Mouse (Mus musculus) B cell, adult 62 days (primary cell): Measurements from ENCODE around the gene Chrdl1. TPM values are rescaled to one million over a fixed set of nuclear protein-coding genes. Genes with fewer than 3 reads are reported as not detected.

Experiments
- total RNA-seq: library from RNA; stranded (reverse); gene quantifications from 4 replicates; pipeline ENCODE4 v1.2.4, GENCODE M21; 2023

Chrdl1 gene
- not detected in 4 replicates for total RNA-seq

GRCm38 (mm10) chrX:143393791-143394369, at the start of gene Chrdl1:
Gene Chrdl1 (minus strand): TSS chrX:143394262.

Other genes starting within 250 kb of the Chrdl1 start
- not detected in 4 replicates for gene Pak3, start 124.3 kb upstream of the Chrdl1 start, total RNA-seq